9 mouse cellular contexts compared by ENCODE assay signal in genomic region chr6:35254136-35254904, GRCm38 (mm10). TPM values are rescaled to one million over a fixed set of nuclear protein-coding genes. Genes with fewer than 3 reads are reported as not detected.
A peak's percentile ranks its signal among the peaks of the same experiment; 100 is the strongest.
DNase-seq lines count a peak whose midpoint lies in the region; ATAC-seq and TF ChIP-seq lines count a peak whose summit lies in the region.
"Had no signal": no experiment of that assay in that cellular context is flagged by ENCODE, and none has a peak within 500 bp of the region (broad histone marks: within the 10 kb centered on the region; RNA-seq: fewer than 3 reads in every experiment).

No protein-coding gene starts in this region.

- TF ChIP-seq CTCF in liver, postnatal 0 days (IDR thresholded peaks at IDR 0.05; ENCODE audit: low read depth): peak; percentile 38; the same call in 1 of the 2 replicates
- peak; percentile 7; the same call in 1 of the 2 replicates for TF ChIP-seq CTCF in stomach, postnatal 0 days (IDR thresholded peaks at IDR 0.05; ENCODE audit: low read depth)

- WGBS in heart, embryonic 15.5 days: 20% methylated on average over 9 of the region's 9 CpGs
- WGBS in liver, postnatal 0 days (ENCODE audit: insufficient replicate concordance): 35% methylated on average over 9 of the region's 9 CpGs
- 40% methylated on average over 9 of the region's 9 CpGs for WGBS in stomach, postnatal 0 days

- no peaks in the 10 kb centered on the region for H3K27me3 ChIP-seq in heart, embryonic 15.5 days
- no peaks in the 10 kb centered on the region for H3K27me3 ChIP-seq in liver, postnatal 0 days (ENCODE audit: insufficient read depth, low read length)
- H3K27me3 ChIP-seq in stomach, postnatal 0 days (ENCODE audit: control insufficient read depth, insufficient read depth, low read length): no peaks in the 10 kb centered on the region

- H3K4me1 ChIP-seq in ES-E14 (ENCODE audit: control insufficient read depth in 2 of 2, insufficient read depth in 2 of 2, low read length in 2 of 2, poor library complexity in 1 of 2): peaks cover 8 to 20% of the 10 kb centered on the region in 2 experiments
- H3K4me1 ChIP-seq in heart, embryonic 15.5 days (replicated peaks): peaks cover 58% of the 10 kb centered on the region
- H3K4me1 ChIP-seq in liver, postnatal 0 days (ENCODE audit: insufficient read depth): peaks cover 50% of the 10 kb centered on the region
- H3K4me1 ChIP-seq in stomach, postnatal 0 days (replicated peaks; ENCODE audit: control insufficient read depth, insufficient read depth): peaks cover 14% of the 10 kb centered on the region

- H3K36me3 ChIP-seq in ES-E14 (ENCODE audit: control insufficient read depth, insufficient read depth, low read length, poor library complexity, severe bottlenecking): no peaks in the 10 kb centered on the region; the same call in 1 of the 2 replicates
- no peaks in the 10 kb centered on the region for H3K36me3 ChIP-seq in heart, embryonic 15.5 days
- no peaks in the 10 kb centered on the region for H3K36me3 ChIP-seq in liver, postnatal 0 days (replicated peaks; ENCODE audit: insufficient read depth, low read length)
- H3K36me3 ChIP-seq in stomach, postnatal 0 days (ENCODE audit: control insufficient read depth, insufficient read depth, low read length): no peaks in the 10 kb centered on the region

- TF ChIP-seq EP300 in liver, postnatal 0 days (IDR thresholded peaks at IDR 0.05; ENCODE audit: low read depth): peak; percentile 80
- no peak for TF ChIP-seq EP300 in stomach, postnatal 0 days (optimal IDR thresholded peaks at IDR 0.05)

- DNase-seq in 416B (ENCODE audit: low read depth): peak; percentile 28
- DNase-seq in ES-E14 (ENCODE audit: low read depth, low spot score): no peak
- peak; percentile 67 for DNase-seq in liver, postnatal 0 days
- no peak for DNase-seq in stomach, postnatal 0 days (ENCODE audit: low spot score)
- no peak for DNase-seq in ovary, postnatal 36 days (ENCODE audit: low spot score)
- no peak for DNase-seq in cerebellum, adult 9-10 months

- no peaks in the 10 kb centered on the region for H3K9me3 ChIP-seq in ES-E14 (ENCODE audit: control insufficient read depth, insufficient read depth, low read depth, low read length)
- H3K9me3 ChIP-seq in heart, embryonic 15.5 days (replicated peaks): no peaks in the 10 kb centered on the region
- no peaks in the 10 kb centered on the region for H3K9me3 ChIP-seq in liver, postnatal 0 days (ENCODE audit: low read length)
- H3K9me3 ChIP-seq in stomach, postnatal 0 days (ENCODE audit: control insufficient read depth, low read length): no peaks in the 10 kb centered on the region

- peak overlapping the region; percentile 69 for H3K4me2 ChIP-seq in heart, embryonic 15.5 days
- peak overlapping the region; percentile 78 for H3K4me2 ChIP-seq in liver, postnatal 0 days (ENCODE audit: low read depth, low read length)
- H3K4me2 ChIP-seq in stomach, postnatal 0 days (replicated peaks; ENCODE audit: low read depth): peak overlapping the region; percentile 69

- peak overlapping the region in 1 of 2 experiments; percentile 3; a peak in 1 of 4 replicates for H3K4me3 ChIP-seq in ES-E14 (ENCODE audit: insufficient read depth in 1 of 2, low read depth in 1 of 2, low read length in 2 of 2, poor library complexity in 1 of 2, severe bottlenecking in 1 of 2)
- peak overlapping the region; percentile 74 for H3K4me3 ChIP-seq in heart, embryonic 15.5 days
- peak overlapping the region; percentile 80 for H3K4me3 ChIP-seq in liver, postnatal 0 days (ENCODE audit: low read depth, low read length)
- H3K4me3 ChIP-seq in stomach, postnatal 0 days (ENCODE audit: low read depth, low read length): peak overlapping the region; percentile 72

- H3K27ac ChIP-seq in ES-E14 (ENCODE audit: insufficient read depth, low read depth, low read length, poor library complexity, severe bottlenecking): no peak overlapping the region
- peak overlapping the region; percentile 93 for H3K27ac ChIP-seq in heart, embryonic 15.5 days
- peak overlapping the region; percentile 89 for H3K27ac ChIP-seq in liver, postnatal 0 days (ENCODE audit: low read depth)
- H3K27ac ChIP-seq in stomach, postnatal 0 days (replicated peaks): peak overlapping the region; percentile 95

- ATAC-seq in heart, embryonic 15.5 days (replicated peaks; ENCODE audit: insufficient number of reproducible peaks, insufficient read depth, low FRiP score, low read depth): no peak; the same call in 1 of the 2 replicates
- peak; percentile 80 for ATAC-seq in liver, postnatal 0 days
- no peak for ATAC-seq in stomach, postnatal 0 days (ENCODE audit: low FRiP score, low TSS enrichment)
- no peak for ATAC-seq in cerebellum, adult (ENCODE audit: insufficient number of reproducible peaks, low FRiP score, low TSS enrichment)

- H3K9ac ChIP-seq in ES-E14 (ENCODE audit: insufficient read depth, low read depth, low read length, poor library complexity, severe bottlenecking): peak overlapping the region; percentile 15
- peak overlapping the region; percentile 40 for H3K9ac ChIP-seq in heart, embryonic 15.5 days
- peak overlapping the region; percentile 91 for H3K9ac ChIP-seq in liver, postnatal 0 days (replicated peaks)
- peak overlapping the region; percentile 41 for H3K9ac ChIP-seq in stomach, postnatal 0 days (ENCODE audit: low read length)

- in situ Hi-C loops in ES-E14 (cut with MboI; ENCODE audit: low sequenced_read_pairs in 2 of 2, unreplicated experiment in 2 of 2): no loop called here

TF ChIP-seq in ES-E14, 5 proteins besides CTCF, POLR2A, EP300 and RAD21:
- TF ChIP-seq MAFK (IDR thresholded peaks at IDR 0.05; ENCODE audit: insufficient read depth, low read depth, low read length) (no peak), ZNF384 (IDR thresholded peaks at IDR 0.05; ENCODE audit: low read depth, low read length) (no peak), CHD2 (IDR thresholded peaks at IDR 0.05; ENCODE audit: low read depth, low read length) (no peak), ZC3H11A (IDR thresholded peaks at IDR 0.05; ENCODE audit: borderline replicate concordance, low read depth, low read length) (no peak), HCFC1 (IDR thresholded peaks at IDR 0.05; ENCODE audit: borderline replicate concordance, insufficient read depth, low read length) (no peak)

RNA-seq across cellular contexts. Expression of gene Slc13a4, which starts 53.6 kb away (rescaled TPM):
- 1.5 and 1.7 TPM in 2 replicates for total RNA-seq in ES-E14 (2012; rRNA removed)
- polyA plus RNA-seq in heart, embryonic 15.5 days (2015; fragmentation: Nextera tagmentation; extraction: Ambion mirVana): 0.67 and 0.72 TPM in 2 replicates
- 0.02 TPM in 1 of 2 replicates, not detected in the other for polyA plus RNA-seq in liver, postnatal 0 days (2015; fragmentation: Nextera tagmentation; extraction: Ambion mirVana)
- 0.12 and 0.21 TPM in 2 replicates for polyA plus RNA-seq in stomach, postnatal 0 days (2015; fragmentation: Nextera tagmentation; extraction: Ambion mirVana)
- total RNA-seq: hematopoietic stem cell, adult 5-6 weeks had no signal

Comparison
In these comparisons a context has a peak if more than half of its experiments do, and no peak if none do; other contexts are left out.
1. DNase-seq: peak in 416B (single experiment) and liver, postnatal 0 days (single experiment); none in ES-E14 (single experiment), stomach, postnatal 0 days (single experiment), ovary, postnatal 36 days (single experiment) and cerebellum, adult 9-10 months (single experiment).
2. H3K9ac ChIP-seq: peak in every context shown above with its lines; median percentile 91 in liver, postnatal 0 days; 41 in stomach, postnatal 0 days; 40 in heart, embryonic 15.5 days; 15 in ES-E14.
3. Peak in every context shown above with its lines, with median percentiles within 50 percentile points of each other: H3K4me2 ChIP-seq.